Mouse (Mus musculus): ENCODE measurements around the gene Trpm3.

DNA sequence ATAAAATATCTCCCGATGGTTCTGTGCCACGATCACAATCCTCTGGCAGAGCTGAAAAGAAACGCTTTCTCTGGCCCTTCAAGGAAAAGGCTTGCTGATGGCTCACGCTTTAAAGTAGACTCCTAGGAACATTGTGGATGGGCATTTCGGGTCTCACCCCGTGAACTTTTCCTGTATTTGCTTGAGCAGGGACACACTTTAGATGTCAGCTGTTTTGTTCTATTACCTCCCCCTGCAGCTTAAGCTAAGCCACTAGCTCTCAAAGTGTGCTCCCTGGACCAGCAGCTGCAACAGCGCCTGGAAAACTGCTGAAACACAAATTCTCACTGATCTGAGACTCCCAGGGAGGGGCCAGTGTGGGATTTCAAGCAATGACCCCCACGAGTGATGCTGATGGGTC lies 615.7 kb downstream of the Trpm3 start:
- no peak for TF ChIP-seq CTCF (IDR thresholded peaks at IDR 0.05; ENCODE audit: borderline replicate concordance, control insufficient read depth, extremely low read depth, insufficient read depth, low read length, poor library complexity)
- TF ChIP-seq POLR2A (IDR thresholded peaks at IDR 0.05; ENCODE audit: control insufficient read depth, extremely low read depth, insufficient read depth, low read length, poor library complexity) = no peak
